Mouse (Mus musculus) liver, embryonic 16.5 days (tissue): ENCODE measurements around the gene Sbf1. TPM values are rescaled to one million over a fixed set of nuclear protein-coding genes. Genes with fewer than 3 reads are reported as not detected.

ENCODE experiments used
- microRNA-seq: library from miRNA; unstranded; fragments of <30 nt; microRNA quantifications from one replicate; pipeline ENCODE4, GENCODE M21; 2016
- polyA plus RNA-seq: library from polyadenylated mRNA; unstranded; fragments of >200 nt; fragmentation: Nextera tagmentation; extraction: Ambion mirVana; gene quantifications from 2 replicates; pipeline ENCODE4 v1.2.1, GENCODE M21; 2015

Gene Sbf1
- polyA plus RNA-seq, 1 experiment from 2014 or later: 23.1 TPM

Small RNA genes within 50 kb of the gene (microRNA-seq; reads per million reads assigned to microRNA genes)
- 1.2 reads per million for gene Mir6959

Other genes with a start within 250 kb of the Sbf1 start
- 19.6 and 21.4 TPM in 2 replicates for gene Trabd, start 240.2 kb downstream of the Sbf1 start, polyA plus RNA-seq
- gene Selenoo, start 226.2 kb downstream of the Sbf1 start, polyA plus RNA-seq: 7.8 and 9.1 TPM in 2 replicates
- 5.8 and 6.3 TPM in 2 replicates for gene Tubgcp6, start 192.2 kb downstream of the Sbf1 start, polyA plus RNA-seq
- gene Hdac10, start 186.6 kb downstream of the Sbf1 start, polyA plus RNA-seq: 8.2 and 9.7 TPM in 2 replicates
- 1.1 and 1.9 TPM in 2 replicates for gene Mapk12, start 174.6 kb downstream of the Sbf1 start, polyA plus RNA-seq
- gene Mapk11, start 165.7 kb downstream of the Sbf1 start, polyA plus RNA-seq: 0.83 and 0.97 TPM in 2 replicates
- gene Plxnb2, start 134.5 kb downstream of the Sbf1 start, polyA plus RNA-seq: 26.2 and 31.9 TPM in 2 replicates
- 2.7 and 3.8 TPM in 2 replicates for gene Dennd6b, start 118.8 kb downstream of the Sbf1 start, polyA plus RNA-seq
- 15.5 and 16.4 TPM in 2 replicates for gene Ppp6r2, start 103.8 kb downstream of the Sbf1 start, polyA plus RNA-seq
- 1.9 and 2.6 TPM in 2 replicates for gene Adm2, start 7.4 kb upstream of the Sbf1 start, polyA plus RNA-seq
- gene Miox, start 19.1 kb upstream of the Sbf1 start, polyA plus RNA-seq: 8.6 and 8.9 TPM in 2 replicates
- gene Lmf2, start 40.3 kb upstream of the Sbf1 start, polyA plus RNA-seq: 29.2 and 34.4 TPM in 2 replicates
- 100 and 103 TPM in 2 replicates for gene Ncaph2, start 40.4 kb upstream of the Sbf1 start, polyA plus RNA-seq
- gene Sco2, start 58.5 kb upstream of the Sbf1 start, polyA plus RNA-seq: 2.9 and 3.1 TPM in 2 replicates
- 0.32 and 0.39 TPM in 2 replicates for gene Tymp, start 61.7 kb upstream of the Sbf1 start, polyA plus RNA-seq
- 0.73 and 0.76 TPM in 2 replicates for gene Odf3b, start 64.0 kb upstream of the Sbf1 start, polyA plus RNA-seq
- gene Klhdc7b, start 69.6 kb upstream of the Sbf1 start, polyA plus RNA-seq: not detected in 2 replicates
- not detected in 2 replicates for gene Syce3, start 95.2 kb upstream of the Sbf1 start, polyA plus RNA-seq
- 3.7 and 4.5 TPM in 2 replicates for gene Cpt1b, start 110.6 kb upstream of the Sbf1 start, polyA plus RNA-seq
- 2.0 TPM in 2 replicates for gene C730034F03Rik, start 114.3 kb upstream of the Sbf1 start, polyA plus RNA-seq
- gene Gm44502, start 114.4 kb upstream of the Sbf1 start, polyA plus RNA-seq: 0.14 and 0.19 TPM in 2 replicates
- 25.8 and 27.5 TPM in 2 replicates for gene Chkb, start 114.6 kb upstream of the Sbf1 start, polyA plus RNA-seq
- 0.26 TPM in 1 of 2 replicates, not detected in the other for gene Mapk8ip2, start 138.6 kb upstream of the Sbf1 start, polyA plus RNA-seq
- gene Arsa, start 162.1 kb upstream of the Sbf1 start, polyA plus RNA-seq: 4.3 and 5.0 TPM in 2 replicates
- gene Shank3, start 184.3 kb upstream of the Sbf1 start, polyA plus RNA-seq: 0.20 and 0.33 TPM in 2 replicates